Mouse (Mus musculus) megakaryocyte-erythroid progenitor cell, adult 5-6 weeks (primary cell): ENCODE results near the gene Rhbdl3. TPM values are rescaled to one million over a fixed set of nuclear protein-coding genes. Genes with fewer than 3 reads are reported as not detected.

Source experiments
- ATAC-seq: replicated peaks from 2 replicates; pipeline ENCODE4 v1.8.0; 2016; ENCODE audit warnings: mild to moderate bottlenecking, inconsistent platforms; ENCODE audit not compliant: severe bottlenecking, poor library complexity, low FRiP score, low TSS enrichment
- total RNA-seq, 2 experiments: library from RNA; stranded (forward) in 1 of 2; stranded (reverse) in 1 of 2; fragments of 200-1000, 215-1000 nt in 1 of 2; fragments of >200 nt in 1 of 2; fragmentation: Nextera tagmentation in 1 of 2; gene quantifications; 2 replicates each; pipeline ENCODE4 v1.2.3; 2014 to 2017

Rhbdl3 gene
- 0.44 and 0.64 TPM in 2 replicates for total RNA-seq (2014; fragmentation: Nextera tagmentation)
- total RNA-seq (2017), result not detected in 2 replicates

- ATAC-seq, result no peak
Measured at GRCm38 (mm10) chr11:80300551-80301315, at the start of gene Rhbdl3. Gene Rhbdl3, plus strand, starts transcription at chr11:80300912.

GRCm38 (mm10) chr11:80264137-80264536, 36.6 kb upstream of the Rhbdl3 start:
- no peak for ATAC-seq

- ATAC-seq, result no peak
Measured at GRCm38 (mm10) chr11:80271096-80271495, 29.6 kb upstream of the Rhbdl3 start.

- ATAC-seq, result no peak
Measured at GRCm38 (mm10) chr11:80275011-80275410, 25.7 kb upstream of the Rhbdl3 start.

GRCm38 (mm10) chr11:80278054-80278453, 22.7 kb upstream of the Rhbdl3 start:
- ATAC-seq, result no peak

- ATAC-seq, result no peak
Measured at GRCm38 (mm10) chr11:80283786-80284185, 16.9 kb upstream of the Rhbdl3 start.

- ATAC-seq, result no peak
Measured at GRCm38 (mm10) chr11:80284641-80285040, 16.1 kb upstream of the Rhbdl3 start.

GRCm38 (mm10) chr11:80287150-80287549, 13.6 kb upstream of the Rhbdl3 start:
- 0 out of 2 replicates have a peak, but pooled peaks have one; percentile 38 for ATAC-seq

GRCm38 (mm10) chr11:80289701-80290445, 10.8 kb upstream of the Rhbdl3 start:
- ATAC-seq, result peak; percentile 59; the same call in 1 of the 2 replicates

GRCm38 (mm10) chr11:80291004-80291403, 9.7 kb upstream of the Rhbdl3 start:
- no peak for ATAC-seq

GRCm38 (mm10) chr11:80292463-80292862, 8.2 kb upstream of the Rhbdl3 start:
- no peak for ATAC-seq

GRCm38 (mm10) chr11:80295066-80295465, 5.6 kb upstream of the Rhbdl3 start:
- no peak for ATAC-seq

- ATAC-seq, result no peak
Measured at GRCm38 (mm10) chr11:80295785-80296184, 4.9 kb upstream of the Rhbdl3 start.

- ATAC-seq, result no peak
Measured at GRCm38 (mm10) chr11:80299513-80300235, 1.0 kb upstream of the Rhbdl3 start.

GRCm38 (mm10) chr11:80301316-80302045, 769 bp downstream of the Rhbdl3 start:
- ATAC-seq, result no peak

- no peak for ATAC-seq
Measured at GRCm38 (mm10) chr11:80302046-80302390, 1.3 kb downstream of the Rhbdl3 start.

GRCm38 (mm10) chr11:80302536-80302935, 1.8 kb downstream of the Rhbdl3 start:
- ATAC-seq, result peak; percentile 68

GRCm38 (mm10) chr11:80303746-80304145, 3.0 kb downstream of the Rhbdl3 start:
- no peak for ATAC-seq

- ATAC-seq, result no peak
Measured at GRCm38 (mm10) chr11:80304846-80305245, 4.1 kb downstream of the Rhbdl3 start.
